Mouse (Mus musculus): ENCODE data around the gene Lgr5.

Gene Lgr5

GRCm38 (mm10) chr10:115587301-115587969 is at the start of gene Lgr5:
Gene Lgr5, minus strand, starts transcription at chr10:115587780.
- peak; percentile 80 for DNase-seq (ENCODE audit: low spot score)

DNA sequence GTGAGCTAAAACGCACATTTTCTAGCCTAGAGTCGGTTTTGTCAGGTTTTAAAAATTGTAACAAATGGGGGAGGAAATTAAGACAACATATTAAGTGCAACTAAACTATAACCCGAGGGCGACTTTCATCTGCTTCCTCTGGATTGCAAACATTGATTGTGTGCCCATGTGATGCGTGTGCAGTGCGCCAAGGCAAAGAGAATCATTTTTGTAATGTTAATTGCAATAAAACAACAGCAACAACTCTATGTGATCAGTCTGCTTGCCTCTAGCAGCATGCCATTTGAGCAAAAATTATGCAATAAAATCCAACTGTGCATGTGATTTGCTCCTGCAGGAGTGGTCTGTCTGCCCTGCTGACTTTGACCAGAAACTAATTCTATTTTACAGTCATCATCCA is 39.1 kb upstream of the Lgr5 start:
- no peak for DNase-seq (ENCODE audit: low spot score)

DNA sequence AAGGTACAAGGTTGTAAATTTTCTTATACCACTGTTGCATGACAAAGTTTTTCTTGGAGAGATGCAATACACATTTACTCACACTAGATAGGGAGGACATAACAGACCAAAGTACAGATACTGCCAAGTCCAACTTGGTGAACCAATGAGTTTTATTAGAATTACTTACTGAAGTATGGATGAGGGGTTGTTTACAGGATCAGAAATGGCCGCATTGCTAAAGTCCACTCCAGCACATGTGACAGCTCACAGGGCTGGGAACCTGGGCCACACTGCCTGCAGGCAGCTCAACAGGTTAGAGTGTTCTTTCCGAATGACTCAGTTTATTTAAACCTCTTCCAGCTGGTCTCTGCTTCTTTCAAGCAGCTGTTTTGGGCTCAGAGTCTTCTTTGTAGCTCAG is 37.4 kb upstream of the Lgr5 start:
- no peak for DNase-seq (ENCODE audit: low spot score)

DNA sequence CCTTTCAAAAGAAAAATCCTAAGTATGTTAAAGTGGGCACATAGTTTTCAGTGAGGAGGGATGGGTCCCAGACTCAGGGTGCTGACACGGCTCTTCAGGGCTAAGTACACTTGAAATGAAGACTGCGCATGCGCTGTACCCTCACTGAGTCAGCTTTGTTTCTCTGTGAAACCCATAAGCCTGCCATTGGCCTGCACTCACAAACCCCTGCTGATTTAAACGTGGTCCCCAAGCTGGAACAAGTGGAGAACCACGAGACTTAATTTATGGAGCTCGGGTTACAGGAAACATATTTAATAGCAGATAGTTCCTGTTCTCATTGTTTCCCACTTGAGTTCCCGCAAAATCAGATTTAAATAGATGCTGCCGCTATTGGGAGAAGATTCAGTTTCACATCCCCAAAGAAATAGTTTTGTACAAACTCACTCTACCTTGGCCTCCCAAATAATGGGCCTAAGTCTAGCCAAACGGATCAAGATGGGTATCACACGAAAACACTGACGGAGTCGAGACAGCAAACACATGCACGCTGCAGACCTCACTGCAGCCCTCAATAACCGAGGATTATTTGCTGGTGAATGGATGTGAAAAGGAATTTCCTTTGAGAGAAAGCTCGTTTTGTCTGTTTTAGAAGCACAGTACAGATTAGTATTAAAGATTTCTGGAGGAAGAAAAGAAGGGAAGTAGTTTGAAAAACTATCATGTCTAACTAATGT is 36.5 kb upstream of the Lgr5 start:
- no peak for DNase-seq (ENCODE audit: low spot score)

GRCm38 (mm10) chr10:115623481-115623880 is 35.9 kb upstream of the Lgr5 start:
- DNase-seq (ENCODE audit: low spot score) = no peak

DNA sequence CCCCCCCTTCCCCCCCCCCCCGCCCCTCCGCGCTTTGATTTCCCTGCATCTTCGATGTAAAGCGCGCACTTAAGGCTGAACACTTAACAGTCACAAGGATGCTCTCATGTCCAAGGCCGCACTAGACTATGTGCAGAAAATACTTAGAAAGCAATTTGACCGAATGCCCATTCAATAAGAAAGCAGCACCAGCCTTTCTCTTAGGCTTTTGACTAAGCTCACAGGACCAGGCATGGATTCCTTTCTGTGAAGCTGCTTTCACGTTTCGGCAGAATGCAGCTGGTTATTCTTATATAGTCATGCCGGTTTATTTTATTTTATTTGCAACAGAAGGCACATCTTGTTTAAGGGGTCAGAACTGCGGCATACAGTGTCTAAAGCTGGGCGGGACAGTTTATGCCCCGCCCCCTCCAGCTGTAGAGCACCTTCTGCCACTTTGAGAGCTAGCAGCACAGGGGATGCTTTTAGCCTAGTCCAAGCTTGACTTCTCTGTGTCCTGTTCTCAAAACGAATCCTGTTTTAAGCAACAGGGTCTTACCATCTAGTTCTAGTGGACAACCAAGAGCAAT is 30.8 kb upstream of the Lgr5 start:
- DNase-seq (ENCODE audit: low spot score) = peak; percentile 59

GRCm38 (mm10) chr10:115617456-115618287 is 30.1 kb upstream of the Lgr5 start:
- peak; percentile 89 for DNase-seq (ENCODE audit: low spot score)

DNA sequence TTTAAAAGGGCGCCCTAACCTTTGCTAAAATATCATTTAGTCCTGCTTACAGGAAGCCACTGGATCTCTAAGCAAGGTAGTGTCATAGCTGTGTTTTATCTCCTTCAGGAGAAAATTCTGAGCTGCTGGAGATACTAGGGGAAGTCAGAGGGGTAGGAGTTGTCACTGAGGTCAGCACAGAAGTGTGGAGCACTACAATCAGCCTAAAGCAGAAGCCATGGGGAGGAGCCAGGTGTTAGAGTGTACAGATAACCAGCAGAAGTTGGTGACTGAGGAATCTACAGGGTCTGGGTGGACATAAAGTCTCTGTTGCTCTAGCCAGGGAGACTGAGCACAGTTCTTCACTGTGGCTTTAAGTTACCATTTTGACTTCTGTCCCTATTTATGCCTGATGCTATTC is 8.2 kb upstream of the Lgr5 start:
- no peak for DNase-seq (ENCODE audit: low spot score)

- no peak for DNase-seq (ENCODE audit: low spot score)
Observed at GRCm38 (mm10) chr10:115593651-115594050, 6.1 kb upstream of the Lgr5 start.

DNA sequence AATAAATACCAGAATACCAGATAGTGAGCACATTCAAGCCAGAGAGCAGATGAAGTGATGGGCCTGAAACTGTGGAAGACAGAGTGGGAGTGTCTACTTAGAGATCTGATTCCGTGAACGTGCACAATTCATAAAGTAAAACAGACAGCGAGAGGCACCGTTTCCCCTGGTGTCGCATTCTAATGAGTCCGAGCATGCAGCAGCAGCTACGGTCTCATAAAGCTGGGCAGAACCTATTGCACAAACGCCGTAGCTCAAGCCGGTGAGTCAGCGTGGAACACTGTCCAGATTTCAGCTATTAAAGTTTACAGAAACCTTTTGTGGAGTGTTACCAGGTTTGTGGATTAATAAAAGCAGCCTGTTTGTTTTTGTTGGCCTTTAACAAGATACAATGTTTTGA is 5.6 kb upstream of the Lgr5 start:
- DNase-seq (ENCODE audit: low spot score) = peak; percentile 25

DNA sequence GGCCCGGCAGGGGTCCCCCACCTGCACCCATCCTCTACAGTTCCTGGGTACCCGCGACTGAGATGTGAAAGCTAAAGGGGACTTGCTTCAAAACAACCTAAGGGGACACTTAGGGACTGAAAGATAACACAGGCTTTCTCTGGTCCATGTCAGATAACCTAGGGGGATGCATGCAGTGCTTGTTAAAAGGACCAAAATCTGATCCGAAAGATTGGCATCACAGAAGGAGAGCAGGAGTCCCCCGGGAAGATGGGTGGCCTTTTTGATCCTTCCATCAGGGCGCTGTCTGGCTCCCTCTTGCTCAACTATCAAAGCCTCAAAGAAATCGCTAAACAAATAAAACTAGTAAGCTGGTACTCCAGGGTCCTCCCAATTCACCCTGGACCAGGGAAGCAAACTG is 399 bp upstream of the Lgr5 start:
- no peak for DNase-seq (ENCODE audit: low spot score)

DNA sequence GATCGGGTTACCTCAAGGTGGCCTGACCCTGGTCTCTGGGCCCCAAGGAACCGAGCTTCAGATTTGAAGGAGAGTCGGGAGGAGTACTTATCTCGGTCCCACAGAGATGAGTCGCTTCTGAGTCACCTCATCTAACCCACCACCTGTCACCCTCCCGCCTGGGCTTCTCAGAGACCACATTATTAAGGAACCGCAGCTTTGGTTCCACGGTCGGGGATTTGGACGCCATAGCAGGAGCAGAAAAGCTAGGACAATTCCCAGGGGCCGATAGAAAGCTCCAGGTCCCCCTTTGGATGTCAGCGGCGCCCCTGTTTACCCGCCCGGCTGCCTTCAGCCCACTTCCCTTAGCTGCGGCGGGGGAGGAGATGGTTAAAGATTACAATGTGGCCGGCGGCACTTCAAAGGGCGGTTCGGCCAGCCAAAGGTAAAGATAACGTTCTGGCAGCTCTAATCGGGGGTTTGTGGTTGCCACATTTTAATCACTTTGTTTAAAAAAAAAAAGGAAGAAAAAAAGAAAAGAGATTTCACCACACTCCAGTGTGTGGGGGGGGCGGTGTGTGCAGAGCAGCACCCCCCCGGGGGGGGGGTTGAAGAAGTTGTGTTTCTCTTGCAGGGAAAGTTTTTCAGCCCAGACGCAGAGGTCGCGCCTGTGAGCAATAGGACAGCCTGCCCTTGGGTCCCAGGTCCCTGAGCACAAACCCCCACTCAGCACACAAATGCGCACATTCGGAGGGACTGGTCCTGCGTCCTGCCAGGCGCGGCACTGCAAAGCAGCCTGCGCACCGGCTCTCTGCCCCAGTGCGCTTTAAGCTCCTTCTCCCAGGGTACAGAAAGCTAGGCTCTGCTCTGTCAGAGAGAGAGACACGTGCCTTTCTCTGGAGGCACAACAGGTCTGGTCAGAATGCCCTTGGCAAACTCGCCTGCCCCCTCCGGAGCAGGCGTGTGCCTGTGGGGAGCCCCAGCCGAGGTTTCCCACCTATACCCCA is 1.0 kb downstream of the Lgr5 start:
- DNase-seq (ENCODE audit: low spot score) = peak; percentile 68

GRCm38 (mm10) chr10:115585491-115586245 is 1.9 kb downstream of the Lgr5 start:
- DNase-seq (ENCODE audit: low spot score) = no peak

- peak; percentile 79 for DNase-seq (ENCODE audit: low spot score)
Observed at GRCm38 (mm10) chr10:115584656-115585055, 2.9 kb downstream of the Lgr5 start.

GRCm38 (mm10) chr10:115583071-115583470 is 4.5 kb downstream of the Lgr5 start:
- no peak for DNase-seq (ENCODE audit: low spot score)

- DNase-seq (ENCODE audit: low spot score) = no peak
Observed at GRCm38 (mm10) chr10:115581971-115582370, 5.6 kb downstream of the Lgr5 start.

DNA sequence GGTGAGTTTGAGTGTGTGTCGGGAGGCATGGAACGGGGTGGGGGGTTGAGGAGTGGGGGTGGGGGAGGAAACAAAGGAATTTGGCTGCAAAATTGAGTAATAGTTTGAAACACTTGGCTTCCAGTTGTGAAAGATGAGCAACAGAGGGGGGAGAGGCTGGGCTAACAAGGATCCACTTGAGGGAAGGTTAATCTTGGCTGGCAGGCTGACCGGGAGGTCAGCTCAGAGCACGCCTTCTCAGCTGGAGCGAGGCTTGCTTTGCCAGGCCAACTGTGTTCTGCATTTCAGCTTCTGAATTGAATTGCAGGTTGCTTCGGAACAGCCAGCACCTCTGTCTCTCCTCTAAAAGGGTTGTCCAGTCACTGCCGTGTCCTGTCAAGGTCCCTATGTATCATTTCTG is 8.1 kb downstream of the Lgr5 start:
- peak; percentile 81 for DNase-seq (ENCODE audit: low spot score)

GRCm38 (mm10) chr10:115579076-115579475 is 8.5 kb downstream of the Lgr5 start:
- DNase-seq (ENCODE audit: low spot score) = no peak

- peak; percentile 46 for DNase-seq (ENCODE audit: low spot score)
Observed at GRCm38 (mm10) chr10:115571734-115572440, 15.7 kb downstream of the Lgr5 start.

DNA sequence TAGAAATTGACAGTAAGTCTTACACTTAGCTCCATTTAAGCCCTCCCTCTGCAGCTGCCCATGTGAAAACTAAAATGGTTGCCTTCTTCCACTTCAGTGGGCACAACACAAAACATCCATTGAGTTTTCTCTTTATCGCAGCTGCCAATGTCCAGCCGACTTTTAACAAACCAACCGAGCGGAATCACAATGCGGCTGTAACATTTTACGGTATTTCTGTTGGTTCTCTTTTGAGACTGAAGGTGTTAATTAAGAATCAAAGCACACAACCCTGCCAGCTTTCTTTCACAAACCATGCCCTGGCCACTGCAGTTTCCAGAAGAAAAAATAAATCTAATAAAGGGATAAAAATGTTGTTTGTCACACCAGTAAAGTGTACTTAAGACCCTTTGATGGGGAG is 16.3 kb downstream of the Lgr5 start:
- peak; percentile 93 for DNase-seq (ENCODE audit: low spot score)

All from retina, embryonic 14.5 days (tissue).